Mouse (Mus musculus): Measurements from ENCODE around the gene Sh3tc1.

GRCm38 (mm10) chr5:35673086-35673485, 66.7 kb downstream of the Sh3tc1 start:
- TF ChIP-seq POLR2A (IDR thresholded peaks at IDR 0.05; ENCODE audit: low read depth, low read length): no peak
- TF ChIP-seq CTCF (IDR thresholded peaks at IDR 0.05; ENCODE audit: borderline replicate concordance, insufficient read depth, low read length): no peak
